Mouse (Mus musculus) intestine, embryonic 14.5 days (tissue): Measurements from ENCODE around the gene Dnmt3c. TPM values are rescaled to one million over a fixed set of nuclear protein-coding genes. Genes with fewer than 3 reads are reported as not detected.

Experiments
- ATAC-seq: fragments of 200-750 bp; cut with Nextera tagmentation; replicated peaks from 2 replicates; pipeline ENCODE4 v1.8.0; 2017; ENCODE audit warnings: low read depth, moderate number of reproducible peaks, moderate TSS enrichment, moderate library complexity; ENCODE audit not compliant: low FRiP score, low TSS enrichment
- DNase-seq: peaks from one replicate; pipeline ENCODE4 v3.0.0-alpha.2; 2018; ENCODE audit warnings: low spot score
- H3K27ac ChIP-seq: fragments of 300-500 bp; sonication (generic); 2 replicates; pipeline ENCODE4 v1.5.1; 2014; ENCODE audit warnings: low read depth, mild to moderate bottlenecking, control low read depth
- H3K27me3 ChIP-seq: fragments of 300-500 bp; sonication (generic); replicated peaks from 2 replicates; pipeline ENCODE4 v1.6.1; 2014; ENCODE audit warnings: low read length, control low read depth; ENCODE audit not compliant: control insufficient read depth, insufficient read depth
- H3K36me3 ChIP-seq: fragments of 300-500 bp; sonication (generic); 2 replicates; pipeline ENCODE4 v1.6.1; 2014; ENCODE audit warnings: low read length, control low read depth; ENCODE audit not compliant: control insufficient read depth, insufficient read depth
- H3K4me1 ChIP-seq: fragments of 300-500 bp; sonication (generic); replicated peaks from 2 replicates; pipeline ENCODE4 v1.6.1; 2014; ENCODE audit warnings: low read length, control low read depth, mixed read lengths; ENCODE audit not compliant: control insufficient read depth, insufficient read depth
- H3K4me2 ChIP-seq: fragments of 300-500 bp; sonication (generic); 2 replicates; pipeline ENCODE4 v1.6.1; 2014; ENCODE audit warnings: low read length
- H3K4me3 ChIP-seq: fragments of 300-500 bp; sonication (generic); 2 replicates; pipeline ENCODE4 v1.5.1; 2014; ENCODE audit warnings: low read depth, low read length, control low read depth, mixed read lengths
- H3K9ac ChIP-seq: fragments of 300-500 bp; sonication (generic); 2 replicates; pipeline ENCODE4 v1.6.1; 2014; ENCODE audit warnings: mild to moderate bottlenecking, low read length
- H3K9me3 ChIP-seq: fragments of 300-500 bp; sonication (generic); 2 replicates; pipeline ENCODE4 v1.6.1; 2016; ENCODE audit warnings: low read length, control low read depth; ENCODE audit not compliant: control insufficient read depth
- WGBS: fragments of 180-500 bp; shearing (Covaris S2); extraction: QIAGEN DNeasy Blood & Tissue Kit; methylation state at CpG from one replicate; pipeline ENCODE4 v1.1.7; 2014; 5-methylcytosine and 5-hydroxymethylcytosine counted together
- polyA plus RNA-seq: library from polyadenylated mRNA; unstranded; fragments of >200 nt; fragmentation: Nextera tagmentation; extraction: Ambion mirVana; gene quantifications from 2 replicates; pipeline ENCODE4 v1.2.1, GENCODE M21; 2014

Gene Dnmt3c
- polyA plus RNA-seq, 1 experiment from 2014 or later = 0.14 TPM

DNA sequence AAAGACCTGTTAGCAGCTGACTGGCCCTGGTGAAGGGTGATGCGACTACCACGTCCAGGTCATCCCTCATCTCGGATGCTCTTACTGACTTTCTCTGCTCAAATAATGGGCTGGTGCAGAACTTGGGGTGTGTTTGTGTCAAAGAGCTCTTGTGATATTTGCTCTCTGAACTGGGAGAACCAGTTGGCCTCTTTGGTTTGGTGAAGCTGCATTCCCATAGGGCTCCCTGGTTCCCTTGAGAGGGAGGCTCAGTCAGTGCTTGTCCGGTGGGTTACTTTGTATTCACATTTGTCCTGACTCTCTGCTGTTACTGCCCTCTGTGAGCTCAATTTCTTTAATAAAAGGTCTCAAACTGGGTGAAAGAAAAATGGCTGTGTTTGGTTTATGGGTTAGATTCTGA lies 76.5 kb downstream of the Dnmt3c start:
- Histone ChIP-seq H3K4me3 (no peak overlapping the region), H3K27ac (no peak overlapping the region), H3K4me1 (no peaks in the 10 kb centered on the region), H3K9ac (no peak overlapping the region), H3K36me3 (peaks cover 55% of the 10 kb centered on the region), H3K9me3 (no peaks in the 10 kb centered on the region), H3K4me2 (no peak overlapping the region), H3K27me3 (no peaks in the 10 kb centered on the region)
- 83% methylated on average over 4 of the region's 4 CpGs for WGBS
- DNase-seq (no peak), ATAC-seq (no peak)

DNA sequence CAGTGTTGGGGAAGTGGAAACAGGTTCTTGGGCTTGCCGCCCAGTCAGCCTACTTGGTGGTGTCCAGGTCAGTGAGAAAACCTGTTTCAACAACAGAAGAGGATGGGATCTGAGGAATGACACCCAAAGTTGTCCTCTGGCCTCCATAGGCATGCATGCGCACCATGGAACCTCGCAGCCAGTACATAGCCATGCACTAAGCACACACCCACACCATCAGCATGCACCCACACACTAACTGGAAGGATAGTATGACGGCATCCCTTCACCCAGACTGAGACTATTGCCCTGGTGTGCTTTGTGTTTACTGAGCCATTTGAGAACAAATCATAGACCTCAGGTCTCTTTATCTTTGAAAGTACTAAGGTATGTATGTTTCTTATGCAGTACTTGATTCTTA lies 79.0 kb downstream of the Dnmt3c start:
- peaks cover 5% of the 10 kb centered on the region; the same call in 1 of the 2 replicates for H3K4me1 ChIP-seq
- no peak overlapping the region for H3K9ac ChIP-seq
- no peaks in the 10 kb centered on the region for H3K27me3 ChIP-seq
- DNase-seq = no peak
- no peak overlapping the region for H3K4me2 ChIP-seq
- H3K4me3 ChIP-seq = no peak overlapping the region
- H3K36me3 ChIP-seq = peaks cover 31% of the 10 kb centered on the region
- no peaks in the 10 kb centered on the region for H3K9me3 ChIP-seq
- WGBS = 93% methylated on average over 4 of the region's 4 CpGs
- no peak overlapping the region for H3K27ac ChIP-seq
- ATAC-seq = no peak

DNA sequence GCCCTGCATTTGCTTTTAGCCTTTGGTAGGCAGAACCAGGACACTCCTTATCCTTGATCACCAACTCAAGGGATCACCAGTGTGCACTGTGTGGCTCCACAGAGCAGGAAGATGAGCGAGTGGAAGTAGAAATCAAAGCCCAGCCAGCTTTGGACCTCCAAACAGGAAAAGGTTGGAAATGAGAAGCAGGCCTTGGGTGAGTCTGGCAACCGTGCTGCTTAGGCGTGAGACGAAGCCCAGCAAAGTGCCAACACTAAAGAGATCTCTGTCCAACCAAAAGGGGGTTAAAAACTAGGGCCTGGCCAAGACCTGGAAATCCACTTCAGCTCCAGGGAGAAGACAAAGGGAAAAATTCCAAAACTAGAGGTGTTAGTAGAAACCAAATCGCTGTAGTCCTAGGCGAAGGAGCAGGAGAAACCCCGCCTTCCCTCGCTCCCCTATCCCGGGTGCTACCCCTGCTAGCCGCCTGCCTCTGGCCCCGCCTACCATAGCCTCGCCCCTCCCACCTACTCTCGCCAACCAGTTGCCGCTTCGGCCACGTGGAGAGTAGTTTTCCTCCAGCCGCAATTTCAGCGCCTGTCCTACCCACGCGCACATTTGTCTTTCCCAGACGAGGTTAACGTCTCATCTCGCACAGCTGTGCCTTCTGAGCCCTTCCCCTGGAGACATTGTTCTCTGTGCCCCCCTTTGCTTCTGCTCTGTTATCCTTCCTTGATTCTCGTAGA lies 82.3 kb downstream of the Dnmt3c start:
- WGBS = 8% methylated on average over 23 of the region's 24 CpGs
- Histone ChIP-seq H3K9me3 (no peaks in the 10 kb centered on the region), H3K4me3 (peak overlapping the region; percentile 34), H3K4me1 (peaks cover 5% of the 10 kb centered on the region; the same call in 1 of the 2 replicates), H3K27ac (peak overlapping the region; percentile 27; the same call in 1 of the 2 replicates), H3K9ac (peak overlapping the region; percentile 29; the same call in 1 of the 2 replicates), H3K4me2 (peak overlapping the region; percentile 69), H3K27me3 (no peaks in the 10 kb centered on the region), H3K36me3 (peaks cover 6% of the 10 kb centered on the region)
- ATAC-seq (peak; percentile 84), DNase-seq (peak; percentile 90)

Other genes starting within 250 kb of the Dnmt3c start
- gene 4930404H24Rik, start 203.9 kb upstream of the Dnmt3c start, polyA plus RNA-seq = not detected in 2 replicates
- gene Nol4l, start 166.7 kb upstream of the Dnmt3c start, polyA plus RNA-seq = 26.4 and 27.9 TPM in 2 replicates
- gene Commd7, start 63.9 kb upstream of the Dnmt3c start, polyA plus RNA-seq = 67.0 and 76.6 TPM in 2 replicates
- 10.9 and 12.6 TPM in 2 replicates for gene Dnmt3b, start 47.2 kb upstream of the Dnmt3c start, polyA plus RNA-seq
- gene Mapre1, start 44.6 kb downstream of the Dnmt3c start, polyA plus RNA-seq = 229 and 254 TPM in 2 replicates
- not detected in 2 replicates for gene Efcab8, start 83.3 kb downstream of the Dnmt3c start, polyA plus RNA-seq
- not detected in 2 replicates for gene Sun5, start 174.4 kb downstream of the Dnmt3c start, polyA plus RNA-seq
- gene Bpifb2, start 178.4 kb downstream of the Dnmt3c start, polyA plus RNA-seq = not detected in 2 replicates
- gene Bpifb6, start 203.7 kb downstream of the Dnmt3c start, polyA plus RNA-seq = not detected in 2 replicates
- gene Bpifb3, start 221.6 kb downstream of the Dnmt3c start, polyA plus RNA-seq = not detected in 2 replicates
- not detected in 2 replicates for gene Bpifb4, start 241.6 kb downstream of the Dnmt3c start, polyA plus RNA-seq